Mouse (Mus musculus): ENCODE data around the gene Rac2.

Gene Rac2

GRCm38 (mm10) chr15:78572658-78573397, at the start of gene Rac2:
Gene Rac2 (minus strand): TSS chr15:78572783.
- DNase-seq (ENCODE audit: low spot score in 2 of 2) = peak; percentile 69 to 74

GRCm38 (mm10) chr15:78616973-78617372, 44.4 kb upstream of the Rac2 start:
- DNase-seq (ENCODE audit: low spot score in 2 of 2) = no peak

- peak; percentile 39 to 44 for DNase-seq (ENCODE audit: low spot score in 2 of 2)
Measured at GRCm38 (mm10) chr15:78614536-78614935, 42.0 kb upstream of the Rac2 start.

GRCm38 (mm10) chr15:78610705-78611462, 38.3 kb upstream of the Rac2 start:
- no peak for DNase-seq (ENCODE audit: low spot score in 2 of 2)

- DNase-seq (ENCODE audit: low spot score in 2 of 2) = no peak
Measured at GRCm38 (mm10) chr15:78607463-78607862, 34.9 kb upstream of the Rac2 start.

GRCm38 (mm10) chr15:78606059-78606458, 33.5 kb upstream of the Rac2 start:
- DNase-seq (ENCODE audit: low spot score in 2 of 2) = no peak

GRCm38 (mm10) chr15:78605371-78605791, 32.8 kb upstream of the Rac2 start:
- DNase-seq (ENCODE audit: low spot score in 2 of 2) = peak; percentile 64 to 68

GRCm38 (mm10) chr15:78604255-78604654, 31.7 kb upstream of the Rac2 start:
- DNase-seq (ENCODE audit: low spot score in 2 of 2) = peak in 1 of 2 experiments; percentile 29

- no peak for DNase-seq (ENCODE audit: low spot score in 2 of 2)
Measured at GRCm38 (mm10) chr15:78601180-78601579, 28.6 kb upstream of the Rac2 start.

- DNase-seq (ENCODE audit: low spot score in 2 of 2) = no peak
Measured at GRCm38 (mm10) chr15:78599529-78600193, 27.1 kb upstream of the Rac2 start.

- DNase-seq (ENCODE audit: low spot score in 2 of 2) = no peak
Measured at GRCm38 (mm10) chr15:78599124-78599523, 26.5 kb upstream of the Rac2 start.

GRCm38 (mm10) chr15:78597729-78598128, 25.1 kb upstream of the Rac2 start:
- DNase-seq (ENCODE audit: low spot score in 2 of 2) = no peak

- DNase-seq (ENCODE audit: low spot score in 2 of 2) = peak in 1 of 2 experiments; percentile 62
Measured at GRCm38 (mm10) chr15:78596914-78597313, 24.3 kb upstream of the Rac2 start, which contains the start of gene Cyth4. Gene Cyth4 (plus strand): TSS chr15:78597047.

GRCm38 (mm10) chr15:78596504-78596903, 23.9 kb upstream of the Rac2 start:
- no peak for DNase-seq (ENCODE audit: low spot score in 2 of 2)

GRCm38 (mm10) chr15:78595468-78595867, 22.9 kb upstream of the Rac2 start:
- DNase-seq (ENCODE audit: low spot score in 2 of 2) = no peak

GRCm38 (mm10) chr15:78594831-78595230, 22.2 kb upstream of the Rac2 start:
- no peak for DNase-seq (ENCODE audit: low spot score in 2 of 2)

- DNase-seq (ENCODE audit: low spot score in 2 of 2) = no peak
Measured at GRCm38 (mm10) chr15:78593896-78594425, 21.4 kb upstream of the Rac2 start.

- no peak for DNase-seq (ENCODE audit: low spot score in 2 of 2)
Measured at GRCm38 (mm10) chr15:78592452-78592968, 19.9 kb upstream of the Rac2 start.

- no peak for DNase-seq (ENCODE audit: low spot score in 2 of 2)
Measured at GRCm38 (mm10) chr15:78591680-78592451, 19.3 kb upstream of the Rac2 start.

GRCm38 (mm10) chr15:78590785-78591184, 18.2 kb upstream of the Rac2 start:
- no peak for DNase-seq (ENCODE audit: low spot score in 2 of 2)

GRCm38 (mm10) chr15:78589936-78590335, 17.4 kb upstream of the Rac2 start:
- no peak for DNase-seq (ENCODE audit: low spot score in 2 of 2)
